Mouse (Mus musculus) small intestine, adult 2 months (tissue): ENCODE data around the gene Myg1. TPM values are rescaled to one million over a fixed set of nuclear protein-coding genes. Genes with fewer than 3 reads are reported as not detected.

Experiments
- H3K27ac ChIP-seq: fragments of 200-500 bp; 2 replicates; pipeline ENCODE4 v1.5.1; 2012; ENCODE audit warnings: low read depth, low read length, control low read depth, inconsistent platforms; ENCODE audit not compliant: insufficient read depth
- H3K27me3 ChIP-seq: fragments of 200-500 bp; 2 replicates; pipeline ENCODE4 v1.6.1; 2012; ENCODE audit warnings: mild to moderate bottlenecking, moderate library complexity, low read length, inconsistent platforms; ENCODE audit not compliant: control insufficient read depth, insufficient read depth
- H3K36me3 ChIP-seq: fragments of 200-500 bp; 2 replicates; pipeline ENCODE4 v1.6.1; 2012; ENCODE audit warnings: mild to moderate bottlenecking, low read length, control low read depth, inconsistent platforms; ENCODE audit not compliant: control insufficient read depth, insufficient read depth
- H3K4me1 ChIP-seq: fragments of 200-500 bp; 2 replicates; pipeline ENCODE4 v1.6.1; 2012; ENCODE audit warnings: low read length, inconsistent platforms, mixed read lengths; ENCODE audit not compliant: control insufficient read depth, insufficient read depth, insufficient read length
- H3K4me3 ChIP-seq: fragments of 200-500 bp; 2 replicates; pipeline ENCODE4 v1.5.1; 2012; ENCODE audit warnings: low read depth, mild to moderate bottlenecking, control low read depth, inconsistent platforms, low read length, moderate library complexity
- CTCF ChIP-seq: fragments of 200-500 bp; IDR thresholded peaks from 2 replicates; pipeline ENCODE4 v1.5.1; 2012; ENCODE audit warnings: low read depth, mild to moderate bottlenecking, control low read depth, inconsistent platforms, low read length, moderate library complexity, mixed read lengths; ENCODE audit not compliant: insufficient replicate concordance, insufficient read length; ENCODE audit errors: extremely low read depth
- POLR2A ChIP-seq: fragments of 200-500 bp; IDR thresholded peaks from 2 replicates; pipeline ENCODE4 v1.6.1; 2012; ENCODE audit warnings: low read depth, mild to moderate bottlenecking, control low read depth, inconsistent platforms, low read length, moderate library complexity
- WGBS: fragments of 180-500 bp; shearing (Covaris S2); methylation state at CpG from one replicate; pipeline ENCODE4 v1.1.7; 2018; 5-methylcytosine and 5-hydroxymethylcytosine counted together
- polyA plus RNA-seq: library from polyadenylated mRNA; depleted of rRNA; stranded (reverse); fragments of >200 nt; gene quantifications from 2 replicates; pipeline ENCODE4 v1.2.3, GENCODE M21; 2012; rRNA removed

Gene Myg1
- polyA plus RNA-seq, 1 experiment: 30.0 TPM

GRCm38 (mm10) chr15:102386640-102387039, 55.1 kb downstream of the Myg1 start:
- Histone ChIP-seq H3K4me3 (no peak overlapping the region), H3K4me1 (peaks cover 8% of the 10 kb centered on the region), H3K36me3 (no peaks in the 10 kb centered on the region), H3K27me3 (no peaks in the 10 kb centered on the region), H3K27ac (no peak overlapping the region)
- TF ChIP-seq POLR2A: no peak
- no peak for TF ChIP-seq CTCF
- 33% methylated on average over 9 of the region's 9 CpGs for WGBS

Other genes starting within 250 kb of the Myg1 start
- 26.4 and 42.5 TPM in 2 replicates for gene Tns2, start 231.3 kb upstream of the Myg1 start, polyA plus RNA-seq
- gene Spryd3, start 195.5 kb upstream of the Myg1 start, polyA plus RNA-seq: 22.7 and 48.8 TPM in 2 replicates
- gene Igfbp6, start 187.3 kb upstream of the Myg1 start, polyA plus RNA-seq: 5.4 and 22.3 TPM in 2 replicates
- gene Soat2, start 181.2 kb upstream of the Myg1 start, polyA plus RNA-seq: 94.1 and 454 TPM in 2 replicates
- 5.7 and 13.4 TPM in 2 replicates for gene Zfp740, start 128.5 kb upstream of the Myg1 start, polyA plus RNA-seq
- 12.7 and 21.1 TPM in 2 replicates for gene Csad, start 127.0 kb upstream of the Myg1 start, polyA plus RNA-seq
- 16.4 and 23.2 TPM in 2 replicates for gene Itgb7, start 99.8 kb upstream of the Myg1 start, polyA plus RNA-seq
- 5.9 and 6.7 TPM in 2 replicates for gene Rarg, start 74.2 kb upstream of the Myg1 start, polyA plus RNA-seq
- not detected in 2 replicates for gene Gm9918, start 61.1 kb upstream of the Myg1 start, polyA plus RNA-seq
- 38.0 and 67.0 TPM in 2 replicates for gene Mfsd5, start 52.3 kb upstream of the Myg1 start, polyA plus RNA-seq
- gene Espl1, start 35.4 kb upstream of the Myg1 start, polyA plus RNA-seq: 3.6 and 5.8 TPM in 2 replicates
- gene Pfdn5, start 5.6 kb upstream of the Myg1 start, polyA plus RNA-seq: 41.8 and 47.8 TPM in 2 replicates
- 10.2 and 20.3 TPM in 2 replicates for gene Aaas, start 19.1 kb downstream of the Myg1 start, polyA plus RNA-seq
- not detected in 2 replicates for gene Sp7, start 35.5 kb downstream of the Myg1 start, polyA plus RNA-seq
- 7.0 and 13.8 TPM in 2 replicates for gene Sp1, start 74.4 kb downstream of the Myg1 start, polyA plus RNA-seq
- 0.18 and 2.7 TPM in 2 replicates for gene Amhr2, start 113.7 kb downstream of the Myg1 start, polyA plus RNA-seq
- gene Prr13, start 127.3 kb downstream of the Myg1 start, polyA plus RNA-seq: 351 and 585 TPM in 2 replicates
- 215 and 442 TPM in 2 replicates for gene Pcbp2, start 138.8 kb downstream of the Myg1 start, polyA plus RNA-seq
- not detected in 2 replicates for gene Gm10337, start 172.0 kb downstream of the Myg1 start, polyA plus RNA-seq
- 1.4 and 2.1 TPM in 2 replicates for gene Map3k12, start 185.4 kb downstream of the Myg1 start, polyA plus RNA-seq
- 43.2 and 71.1 TPM in 2 replicates for gene Tarbp2, start 186.5 kb downstream of the Myg1 start, polyA plus RNA-seq
- 2.3 and 2.7 TPM in 2 replicates for gene Npff, start 193.2 kb downstream of the Myg1 start, polyA plus RNA-seq